Mouse (Mus musculus) heart, embryonic 11.5 days (tissue): Measurements from ENCODE around the gene Taf5. TPM values are rescaled to one million over a fixed set of nuclear protein-coding genes. Genes with fewer than 3 reads are reported as not detected.

Experiments used
- ATAC-seq: fragments of 200-750 bp; cut with Nextera tagmentation; replicated peaks from 2 replicates; pipeline ENCODE4 v1.8.0; 2017; ENCODE audit warnings: moderate library complexity; ENCODE audit not compliant: insufficient number of reproducible peaks, low FRiP score, low TSS enrichment
- H3K27ac ChIP-seq: fragments of 300-500 bp; sonication (generic); 2 replicates; pipeline ENCODE4 v1.5.1; 2014; ENCODE audit warnings: mild to moderate bottlenecking, low read depth, low read length
- H3K27me3 ChIP-seq: fragments of 300-500 bp; sonication (generic); 2 replicates; pipeline ENCODE4 v1.6.1; 2014; ENCODE audit warnings: mild to moderate bottlenecking, low read length, mixed read lengths; ENCODE audit not compliant: control insufficient read depth, insufficient read depth
- H3K36me3 ChIP-seq: fragments of 300-500 bp; sonication (generic); 2 replicates; pipeline ENCODE4 v1.6.1; 2014; ENCODE audit warnings: mild to moderate bottlenecking, low read length, moderate library complexity, mixed read lengths; ENCODE audit not compliant: control insufficient read depth, insufficient read depth
- H3K4me1 ChIP-seq: fragments of 300-500 bp; sonication (generic); 2 replicates; pipeline ENCODE4 v1.6.1; 2014; ENCODE audit warnings: low read length; ENCODE audit not compliant: control insufficient read depth, insufficient read depth
- H3K4me2 ChIP-seq: fragments of 300-500 bp; sonication (generic); 2 replicates; pipeline ENCODE4 v1.6.1; 2014; ENCODE audit warnings: mild to moderate bottlenecking, moderate library complexity
- H3K4me3 ChIP-seq: fragments of 300-500 bp; sonication (generic); 2 replicates; pipeline ENCODE4 v1.5.1; 2014; ENCODE audit warnings: low read depth, low read length
- H3K9ac ChIP-seq: fragments of 300-500 bp; sonication (generic); 2 replicates; pipeline ENCODE4 v1.6.1; 2014; ENCODE audit warnings: mild to moderate bottlenecking, low read depth, low read length, moderate library complexity
- H3K9me3 ChIP-seq: fragments of 300-500 bp; sonication (generic); replicated peaks from 2 replicates; pipeline ENCODE4 v1.6.1; 2016; ENCODE audit warnings: low read length; ENCODE audit not compliant: control insufficient read depth
- WGBS: fragments of 180-500 bp; shearing (Covaris S2); extraction: QIAGEN DNeasy Blood & Tissue Kit; methylation state at CpG from one replicate; pipeline ENCODE4 v1.1.7; 2014; ENCODE audit not compliant: insufficient replicate concordance; 5-methylcytosine and 5-hydroxymethylcytosine counted together
- polyA plus RNA-seq: library from polyadenylated mRNA; unstranded; fragments of >200 nt; fragmentation: Nextera tagmentation; extraction: Ambion mirVana; gene quantifications from 2 replicates; pipeline ENCODE4 v1.2.1, GENCODE M21; 2014

Taf5 gene
- polyA plus RNA-seq: 5.5 and 6.2 TPM in 2 replicates

- peak within 1 kb of the TSS; percentile 95 for H3K9ac ChIP-seq
- peaks cover 5% of the 10 kb centered on the region for H3K36me3 ChIP-seq
- H3K27me3 ChIP-seq: no peaks in the 10 kb centered on the region
- no peaks in the 10 kb centered on the region for H3K9me3 ChIP-seq
- peak within 1 kb of the TSS; percentile 82 for H3K27ac ChIP-seq
- peak within 1 kb of the TSS; percentile 99 for H3K4me3 ChIP-seq
- peak within 1 kb of the TSS; percentile 84 for H3K4me2 ChIP-seq
- WGBS: 10% methylated on average over 46 of the region's 49 CpGs
- ATAC-seq: peak; percentile 67
- H3K4me1 ChIP-seq: peaks cover 10% of the 10 kb centered on the region
Observed at GRCm38 (mm10) chr19:47067096-47067882, at the start of gene Taf5. Gene Taf5 (plus strand): TSS chr19:47067746.

- ATAC-seq: no peak
- no peaks in the 10 kb centered on the region for H3K36me3 ChIP-seq
- H3K4me2 ChIP-seq: no peak overlapping the region
- H3K4me3 ChIP-seq: no peak overlapping the region
- H3K27ac ChIP-seq: no peak overlapping the region
- WGBS: 15% methylated on average over 3 of the region's 3 CpGs
- no peak overlapping the region for H3K9ac ChIP-seq
- H3K27me3 ChIP-seq: peaks cover 44% of the 10 kb centered on the region
- H3K9me3 ChIP-seq: no peaks in the 10 kb centered on the region
- H3K4me1 ChIP-seq: peaks cover 10% of the 10 kb centered on the region; the same call in 1 of the 2 replicates
Observed at GRCm38 (mm10) chr19:47017831-47018230, 49.7 kb upstream of the Taf5 start.

GRCm38 (mm10) chr19:47018330-47018729, 49.2 kb upstream of the Taf5 start:
- Histone ChIP-seq H3K9ac (no peak overlapping the region), H3K36me3 (no peaks in the 10 kb centered on the region), H3K9me3 (no peaks in the 10 kb centered on the region), H3K27me3 (peaks cover 39% of the 10 kb centered on the region), H3K4me1 (peaks cover 10% of the 10 kb centered on the region; the same call in 1 of the 2 replicates), H3K27ac (no peak overlapping the region), H3K4me3 (no peak overlapping the region), H3K4me2 (no peak overlapping the region)
- ATAC-seq: no peak
- WGBS: 56% methylated on average over 2 of the region's 2 CpGs

GRCm38 (mm10) chr19:47019326-47019725, 48.2 kb upstream of the Taf5 start:
- H3K9ac ChIP-seq: no peak overlapping the region
- peaks cover 6% of the 10 kb centered on the region; the same call in 1 of the 2 replicates for H3K4me1 ChIP-seq
- WGBS: 26% methylated on average over 6 of the region's 6 CpGs
- H3K27me3 ChIP-seq: peaks cover 29% of the 10 kb centered on the region
- H3K27ac ChIP-seq: no peak overlapping the region
- H3K9me3 ChIP-seq: no peaks in the 10 kb centered on the region
- H3K36me3 ChIP-seq: no peaks in the 10 kb centered on the region
- H3K4me3 ChIP-seq: no peak overlapping the region
- no peak overlapping the region for H3K4me2 ChIP-seq
- no peak for ATAC-seq

- Histone ChIP-seq H3K9me3 (no peaks in the 10 kb centered on the region), H3K4me2 (no peak overlapping the region), H3K36me3 (no peaks in the 10 kb centered on the region), H3K27ac (no peak overlapping the region), H3K4me3 (no peak overlapping the region), H3K4me1 (no peaks in the 10 kb centered on the region), H3K9ac (no peak overlapping the region), H3K27me3 (peaks cover 8% of the 10 kb centered on the region; the same call in 1 of the 2 replicates)
- WGBS: 67% methylated on average over 4 of the region's 4 CpGs
- no peak for ATAC-seq
Observed at GRCm38 (mm10) chr19:47022709-47023108, 44.8 kb upstream of the Taf5 start.

GRCm38 (mm10) chr19:47023546-47023945, 44.0 kb upstream of the Taf5 start:
- Histone ChIP-seq H3K27me3 (no peaks in the 10 kb centered on the region; the same call in 1 of the 2 replicates), H3K36me3 (no peaks in the 10 kb centered on the region), H3K4me1 (no peaks in the 10 kb centered on the region), H3K4me3 (no peak overlapping the region), H3K9ac (no peak overlapping the region), H3K9me3 (no peaks in the 10 kb centered on the region), H3K27ac (no peak overlapping the region), H3K4me2 (no peak overlapping the region)
- no peak for ATAC-seq
- 80% methylated on average over 13 of the region's 13 CpGs for WGBS

GRCm38 (mm10) chr19:47024954-47025353, 42.6 kb upstream of the Taf5 start:
- no peak for ATAC-seq
- no peak overlapping the region for H3K9ac ChIP-seq
- WGBS: 63% methylated on average over 10 of the region's 10 CpGs
- H3K4me3 ChIP-seq: no peak overlapping the region
- no peak overlapping the region for H3K4me2 ChIP-seq
- no peaks in the 10 kb centered on the region for H3K36me3 ChIP-seq
- no peaks in the 10 kb centered on the region for H3K9me3 ChIP-seq
- H3K27me3 ChIP-seq: no peaks in the 10 kb centered on the region
- H3K27ac ChIP-seq: no peak overlapping the region
- no peaks in the 10 kb centered on the region for H3K4me1 ChIP-seq

- no peak for ATAC-seq
- WGBS: 87% methylated on average over 4 of the region's 4 CpGs
- Histone ChIP-seq H3K9ac (no peak overlapping the region), H3K4me1 (no peaks in the 10 kb centered on the region), H3K4me2 (no peak overlapping the region), H3K36me3 (no peaks in the 10 kb centered on the region), H3K4me3 (no peak overlapping the region), H3K9me3 (no peaks in the 10 kb centered on the region), H3K27ac (no peak overlapping the region), H3K27me3 (no peaks in the 10 kb centered on the region)
Observed at GRCm38 (mm10) chr19:47026513-47026912, 41.0 kb upstream of the Taf5 start.

- no peak overlapping the region for H3K9ac ChIP-seq
- no peaks in the 10 kb centered on the region for H3K4me1 ChIP-seq
- H3K27ac ChIP-seq: no peak overlapping the region
- ATAC-seq: no peak
- H3K9me3 ChIP-seq: no peaks in the 10 kb centered on the region
- WGBS: 82% methylated on average over 9 of the region's 9 CpGs
- H3K27me3 ChIP-seq: no peaks in the 10 kb centered on the region
- peaks cover 7% of the 10 kb centered on the region for H3K36me3 ChIP-seq
- no peak overlapping the region for H3K4me3 ChIP-seq
- H3K4me2 ChIP-seq: no peak overlapping the region
Observed at GRCm38 (mm10) chr19:47029796-47030195, 37.8 kb upstream of the Taf5 start.
